Mouse (Mus musculus) left cerebral cortex, postnatal 36 days (tissue): ENCODE measurements around the gene Zfp280c. TPM values are rescaled to one million over a fixed set of nuclear protein-coding genes. Genes with fewer than 3 reads are reported as not detected.

Experiments used
- DNase-seq, 2 experiments: peaks; one replicate each; pipeline ENCODE4 v3.0.0; 2021 to 2022; ENCODE audit warnings: low spot score in 2 of 2, mixed read lengths in 1 of 2
- intact Hi-C: fragments of 180-260 bp; cut with DNase I; formaldehyde crosslinking; loops from one replicate; pipeline ENCODE4 v1.15.1; 2025
- microRNA-seq: library from miRNA; unstranded; fragments of <30 nt; microRNA quantifications from one replicate; pipeline ENCODE4 v1.2.0, GENCODE M21; 2022
- total RNA-seq, 2 experiments: library from RNA; stranded (reverse); gene quantifications; 2 replicates each; pipeline ENCODE4 v1.2.3; 2021

The Zfp280c gene
- total RNA-seq, 2 experiments from 2014 or later: 19.8 to 23.4 TPM

- intact Hi-C loops: no loop called here
- DNase-seq: peak; percentile 85 to 89
Observed at GRCm38 (mm10) chrX:48513166-48513807, 81.0 kb downstream of the Zfp280c start, which contains the start of gene Aifm1. TSS of gene Aifm1 (minus strand) at chrX:48513563.

GRCm38 (mm10) chrX:48493763-48494162 is 100.5 kb downstream of the Zfp280c start:
- DNase-seq: no peak
- intact Hi-C loops: no loop called here

Small RNA genes within 50 kb of the gene (microRNA-seq; reads per million reads assigned to microRNA genes)
- not detected for gene Gm27828

Other genes starting within 250 kb of the Zfp280c start
- gene Elf4, start 131.4 kb downstream of the Zfp280c start, total RNA-seq: 1 to 10 TPM in 1 of 2 experiments, under 1 TPM in 1; 0.99 to 1.1 TPM
- 10 to 100 TPM; 27.9 to 32.0 TPM for gene Aifm1, start 80.9 kb downstream of the Zfp280c start, total RNA-seq
- 10 to 100 TPM; 38.6 to 41.3 TPM for gene Rab33a, start 75.2 kb downstream of the Zfp280c start, total RNA-seq
- 10 to 100 TPM; 60.8 to 64.0 TPM for gene Slc25a14, start 28.9 kb upstream of the Zfp280c start, total RNA-seq
- gene Gpr119, start 80.0 kb upstream of the Zfp280c start, total RNA-seq: not detected
- gene Rbmx2, start 100.5 kb upstream of the Zfp280c start, total RNA-seq: 1 to 10 TPM; 5.0 to 5.3 TPM